Mouse (Mus musculus): ENCODE measurements around the gene Sema5a.

Gene Sema5a

GRCm38 (mm10) chr15:32247281-32247680, 2.7 kb downstream of the Sema5a start:
- DNase-seq (ENCODE audit: low read depth, low spot score), result no peak

GRCm38 (mm10) chr15:32254806-32255205, 10.2 kb downstream of the Sema5a start:
- no peak for DNase-seq (ENCODE audit: low read depth, low spot score)

- DNase-seq (ENCODE audit: low read depth, low spot score), result no peak
These were observed 12.7 kb downstream of the Sema5a start for GRCm38 (mm10) chr15:32257340-32257739.

GRCm38 (mm10) chr15:32257886-32258319, 13.3 kb downstream of the Sema5a start:
- peak; percentile 76 for DNase-seq (ENCODE audit: low read depth, low spot score)

GRCm38 (mm10) chr15:32259362-32260096, 14.9 kb downstream of the Sema5a start:
- no peak for DNase-seq (ENCODE audit: low read depth, low spot score)

- DNase-seq (ENCODE audit: low read depth, low spot score), result no peak
These were observed 16.3 kb downstream of the Sema5a start for GRCm38 (mm10) chr15:32260942-32261341.

GRCm38 (mm10) chr15:32263651-32264050, 19.0 kb downstream of the Sema5a start:
- no peak for DNase-seq (ENCODE audit: low read depth, low spot score)

- DNase-seq (ENCODE audit: low read depth, low spot score), result no peak
These were observed 20.3 kb downstream of the Sema5a start for GRCm38 (mm10) chr15:32264822-32265377.

GRCm38 (mm10) chr15:32265378-32265934, 20.8 kb downstream of the Sema5a start:
- DNase-seq (ENCODE audit: low read depth, low spot score), result no peak

GRCm38 (mm10) chr15:32266122-32266820, 21.7 kb downstream of the Sema5a start:
- no peak for DNase-seq (ENCODE audit: low read depth, low spot score)

- no peak for DNase-seq (ENCODE audit: low read depth, low spot score)
These were observed 25.5 kb downstream of the Sema5a start for GRCm38 (mm10) chr15:32270106-32270505.

- no peak for DNase-seq (ENCODE audit: low read depth, low spot score)
These were observed 29.3 kb downstream of the Sema5a start for GRCm38 (mm10) chr15:32273925-32274324.

- DNase-seq (ENCODE audit: low read depth, low spot score), result no peak
These were observed 30.4 kb downstream of the Sema5a start for GRCm38 (mm10) chr15:32275020-32275419.

GRCm38 (mm10) chr15:32278600-32278999, 34.0 kb downstream of the Sema5a start:
- DNase-seq (ENCODE audit: low read depth, low spot score), result peak; percentile 47

- DNase-seq (ENCODE audit: low read depth, low spot score), result no peak
These were observed 36.8 kb downstream of the Sema5a start for GRCm38 (mm10) chr15:32281374-32281773.

GRCm38 (mm10) chr15:32284688-32285087, 40.1 kb downstream of the Sema5a start:
- no peak for DNase-seq (ENCODE audit: low read depth, low spot score)

- DNase-seq (ENCODE audit: low read depth, low spot score), result no peak
These were observed 41.7 kb downstream of the Sema5a start for GRCm38 (mm10) chr15:32286296-32286695.

GRCm38 (mm10) chr15:32288480-32288879, 43.9 kb downstream of the Sema5a start:
- no peak for DNase-seq (ENCODE audit: low read depth, low spot score)

GRCm38 (mm10) chr15:32291000-32291399, 46.4 kb downstream of the Sema5a start:
- no peak for DNase-seq (ENCODE audit: low read depth, low spot score)

- no peak for DNase-seq (ENCODE audit: low read depth, low spot score)
These were observed 51.9 kb downstream of the Sema5a start for GRCm38 (mm10) chr15:32296523-32296922.

GRCm38 (mm10) chr15:32297266-32297665, 52.7 kb downstream of the Sema5a start:
- DNase-seq (ENCODE audit: low read depth, low spot score), result peak; percentile 62

GRCm38 (mm10) chr15:32298525-32298924, 53.9 kb downstream of the Sema5a start:
- DNase-seq (ENCODE audit: low read depth, low spot score), result no peak

All from telencephalon, adult 2 months (tissue).